Mouse (Mus musculus) heart, adult 2 months (tissue): ENCODE measurements around the gene Mmp25. TPM values are rescaled to one million over a fixed set of nuclear protein-coding genes. Genes with fewer than 3 reads are reported as not detected.

Experiments used
- DNase-seq, 2 experiments: peaks; one replicate each; pipeline ENCODE4 v3.0.0; 2021
- H3K27ac ChIP-seq: fragments of 200-600 bp; 2 replicates; pipeline ENCODE4 v1.8.1; 2022
- H3K27me3 ChIP-seq: fragments of 200-500 bp; 2 replicates; pipeline ENCODE4 v1.6.1; 2012; ENCODE audit warnings: mild to moderate bottlenecking, low read length, inconsistent platforms, mixed read lengths; ENCODE audit not compliant: control insufficient read depth, insufficient read depth
- H3K36me3 ChIP-seq: fragments of 200-500 bp; 2 replicates; pipeline ENCODE4 v1.6.1; 2012; ENCODE audit warnings: low read length, inconsistent platforms; ENCODE audit not compliant: control insufficient read depth, insufficient read depth
- H3K4me1 ChIP-seq: fragments of 200-500 bp; 2 replicates; pipeline ENCODE4 v1.6.1; 2011; ENCODE audit warnings: low read length; ENCODE audit not compliant: control insufficient read depth, insufficient read depth
- H3K4me3 ChIP-seq: fragments of 200-600 bp; 2 replicates; pipeline ENCODE4 v1.8.1; 2022
- H3K79me2 ChIP-seq: fragments of 200-500 bp; replicated peaks from 2 replicates; pipeline ENCODE4 v1.6.1; 2012; ENCODE audit warnings: mild to moderate bottlenecking, inconsistent platforms, low read length, moderate library complexity, mixed read lengths; ENCODE audit not compliant: control insufficient read depth, insufficient read depth
- H3K9ac ChIP-seq: fragments of 200-500 bp; 2 replicates; pipeline ENCODE4 v1.6.1; 2012; ENCODE audit warnings: low read depth, mild to moderate bottlenecking, control low read depth, inconsistent platforms, low read length, mixed read lengths
- CTCF ChIP-seq: fragments of 200-600 bp; IDR thresholded peaks from 2 replicates; pipeline ENCODE4 v1.8.1; 2022; ENCODE audit warnings: antibody characterized with exemption, mild to moderate bottlenecking, moderate library complexity
- EP300 ChIP-seq: fragments of 200-500 bp; IDR thresholded peaks from 2 replicates; pipeline ENCODE4 v1.6.1; 2011; ENCODE audit warnings: low read depth, low read length, control low read depth; ENCODE audit not compliant: insufficient read depth
- POLR2A ChIP-seq: fragments of 200-500 bp; IDR thresholded peaks from 2 replicates; pipeline ENCODE4 v1.6.1; 2011; ENCODE audit warnings: mild to moderate bottlenecking, low read depth, low read length, control low read depth; ENCODE audit not compliant: insufficient read depth
- WGBS: fragments of 180-500 bp; shearing (Covaris S2); methylation state at CpG from one replicate; pipeline ENCODE4 v1.1.7; 2018; 5-methylcytosine and 5-hydroxymethylcytosine counted together
- intact Hi-C: fragments of 180-260 bp; cut with DNase I; formaldehyde crosslinking; loops from one replicate; pipeline ENCODE4 v1.15.1; 2025
- polyA plus RNA-seq: library from polyadenylated mRNA; depleted of rRNA; stranded (reverse); fragments of >200 nt; gene quantifications from 2 replicates; pipeline ENCODE4 v1.2.3, GENCODE M21; 2012
- total RNA-seq, 2 experiments: library from RNA; stranded (reverse); gene quantifications; 2 replicates each; pipeline ENCODE4 v1.2.3; 2021

The Mmp25 gene
- total and polyA plus RNA-seq, 3 experiments: 0.09 to 0.21 (median 0.10) TPM

DNA sequence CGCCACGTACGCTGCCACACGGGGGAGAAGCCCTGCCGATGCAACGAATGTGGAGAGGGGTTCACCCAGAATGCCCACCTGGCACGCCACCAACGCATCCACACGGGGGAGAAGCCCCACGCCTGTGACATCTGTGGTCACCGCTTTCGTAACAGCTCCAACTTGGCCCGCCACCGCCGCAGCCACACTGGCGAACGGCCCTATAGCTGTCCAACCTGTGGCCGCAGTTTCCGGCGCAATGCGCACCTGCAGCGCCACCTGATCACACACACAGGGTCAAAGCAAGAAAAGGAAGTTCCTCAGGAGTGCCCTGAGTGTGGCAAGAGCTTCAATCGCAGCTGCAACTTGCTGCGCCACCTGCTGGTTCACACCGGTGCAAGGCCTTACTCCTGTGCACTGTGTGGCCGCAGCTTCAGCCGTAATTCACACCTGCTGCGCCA lies 34.7 kb downstream of the Mmp25 start:
- no peaks in the 10 kb centered on the region for H3K27me3 ChIP-seq
- H3K4me1 ChIP-seq: no peaks in the 10 kb centered on the region
- DNase-seq: peak; percentile 61 to 66
- WGBS: 77% methylated on average over 28 of the region's 28 CpGs
- H3K36me3 ChIP-seq: no peaks in the 10 kb centered on the region
- TF ChIP-seq CTCF (peak; percentile 82), POLR2A (no peak), EP300 (no peak)
- no peaks in the 10 kb centered on the region for H3K79me2 ChIP-seq
- no peak overlapping the region for H3K9ac ChIP-seq
- H3K4me3 ChIP-seq: no peak overlapping the region
- H3K27ac ChIP-seq: no peak overlapping the region
- intact Hi-C loops: loop anchor here (1.0 kb wide), 1 partner anchor 40 kb away; no protein-coding TSS in a partner anchor

DNA sequence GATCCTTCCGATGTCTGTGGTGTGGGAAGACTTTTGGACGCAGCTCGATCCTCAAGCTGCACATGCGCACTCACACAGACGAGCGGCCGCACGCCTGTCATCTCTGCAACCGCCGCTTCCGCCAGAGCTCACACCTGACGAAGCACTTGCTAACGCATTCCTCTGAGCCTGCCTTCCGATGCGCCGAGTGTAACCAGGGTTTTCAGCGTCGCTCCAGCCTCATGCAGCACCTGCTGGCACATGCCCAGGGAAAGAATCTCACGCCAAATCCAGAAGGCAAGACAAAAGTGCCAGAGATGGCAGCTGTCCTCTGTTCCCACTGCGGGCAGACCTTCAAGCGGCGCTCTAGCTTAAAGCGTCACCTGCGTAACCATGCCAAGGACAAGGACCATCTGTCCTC lies 35.5 kb downstream of the Mmp25 start:
- H3K27me3 ChIP-seq: no peaks in the 10 kb centered on the region
- WGBS: 90% methylated on average over 24 of the region's 24 CpGs
- H3K4me1 ChIP-seq: no peaks in the 10 kb centered on the region
- H3K36me3 ChIP-seq: no peaks in the 10 kb centered on the region
- no peak overlapping the region for H3K27ac ChIP-seq
- DNase-seq: no peak
- H3K79me2 ChIP-seq: no peaks in the 10 kb centered on the region
- TF ChIP-seq CTCF (no peak), EP300 (no peak), POLR2A (no peak)
- H3K4me3 ChIP-seq: no peak overlapping the region
- no peak overlapping the region for H3K9ac ChIP-seq
- intact Hi-C loops: loop anchor here (1.0 kb wide), 1 partner anchor 39 kb away; no protein-coding TSS in a partner anchor

DNA sequence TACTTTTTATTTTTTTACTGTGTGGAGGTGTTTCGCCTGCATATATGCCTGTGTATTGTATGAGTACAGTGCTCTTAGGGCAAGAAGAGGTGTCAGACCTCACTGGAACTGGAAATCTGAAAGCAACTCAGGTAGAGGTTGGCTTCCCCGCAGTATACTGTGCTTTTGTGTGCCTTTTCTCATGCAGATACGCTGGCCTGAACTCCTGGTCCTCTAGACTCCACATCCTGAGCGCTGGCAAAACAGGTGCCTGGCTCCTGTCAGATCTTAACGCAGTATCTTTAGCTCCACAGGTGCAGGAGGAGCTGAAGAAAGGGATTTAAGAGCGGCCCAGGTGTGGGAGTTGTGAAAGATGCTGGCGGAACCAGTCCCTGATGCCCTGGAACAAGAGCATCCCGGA lies 39.9 kb downstream of the Mmp25 start:
- Histone ChIP-seq H3K27me3 (no peaks in the 10 kb centered on the region), H3K4me1 (no peaks in the 10 kb centered on the region), H3K36me3 (no peaks in the 10 kb centered on the region), H3K79me2 (no peaks in the 10 kb centered on the region), H3K4me3 (no peak overlapping the region), H3K27ac (no peak overlapping the region), H3K9ac (no peak overlapping the region)
- intact Hi-C loops: no loop called here
- 82% methylated on average over 8 of the region's 8 CpGs for WGBS
- TF ChIP-seq CTCF (no peak), POLR2A (no peak), EP300 (no peak)
- DNase-seq: no peak

DNA sequence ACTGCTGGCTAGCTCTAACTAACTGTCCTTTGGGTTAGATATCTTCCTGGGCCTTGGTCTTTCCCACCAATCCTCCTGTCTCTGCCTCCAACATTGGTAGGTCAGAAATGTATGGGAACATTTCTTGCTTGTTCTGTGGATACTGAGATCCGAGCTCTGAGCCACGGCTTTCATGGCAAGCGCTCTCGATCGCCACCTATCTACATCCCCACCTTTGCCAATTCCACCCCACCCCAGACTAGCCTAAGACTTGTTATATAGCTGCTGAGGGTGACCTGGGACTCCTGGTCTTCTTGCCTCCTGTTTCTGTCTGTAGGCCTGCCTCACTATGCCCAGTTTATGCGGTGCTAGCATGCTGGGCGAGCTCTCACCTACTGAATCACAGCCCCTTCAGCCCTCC lies 40.7 kb downstream of the Mmp25 start:
- H3K9ac ChIP-seq: no peak overlapping the region
- DNase-seq: no peak
- TF ChIP-seq EP300: no peak
- 0 out of 2 replicates have a peak, but pooled peaks have one; percentile 19 for TF ChIP-seq CTCF
- H3K27me3 ChIP-seq: no peaks in the 10 kb centered on the region
- no peak overlapping the region for H3K27ac ChIP-seq
- no peak overlapping the region for H3K4me3 ChIP-seq
- H3K36me3 ChIP-seq: no peaks in the 10 kb centered on the region; the same call in 1 of the 2 replicates
- intact Hi-C loops: no loop called here
- no peaks in the 10 kb centered on the region for H3K79me2 ChIP-seq
- WGBS: 80% methylated on average over 7 of the region's 7 CpGs
- H3K4me1 ChIP-seq: no peaks in the 10 kb centered on the region; the same call in 1 of the 2 replicates

DNA sequence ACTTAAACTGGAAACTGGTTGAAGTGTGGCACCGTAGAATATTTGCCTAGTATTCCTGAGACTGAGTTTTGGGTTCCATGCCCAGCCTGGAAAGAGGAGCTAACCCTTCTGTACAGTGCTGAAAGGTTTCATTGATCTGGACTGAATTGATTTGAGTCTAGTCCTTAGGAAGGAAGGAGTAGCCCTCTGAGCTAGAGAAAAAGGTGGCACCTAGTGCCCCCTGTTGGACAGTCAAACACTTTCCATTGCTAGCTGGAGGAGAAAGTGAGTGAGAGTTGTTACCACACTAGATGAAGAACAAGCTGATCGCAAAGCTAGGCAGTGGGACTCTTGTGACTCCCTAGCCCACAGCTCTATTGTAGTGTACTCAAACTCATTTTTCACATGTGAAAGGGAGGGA lies 41.5 kb downstream of the Mmp25 start:
- Histone ChIP-seq H3K4me1 (no peaks in the 10 kb centered on the region; the same call in 1 of the 2 replicates), H3K9ac (no peak overlapping the region), H3K36me3 (no peaks in the 10 kb centered on the region; the same call in 1 of the 2 replicates), H3K79me2 (no peaks in the 10 kb centered on the region), H3K4me3 (no peak overlapping the region), H3K27ac (no peak overlapping the region), H3K27me3 (no peaks in the 10 kb centered on the region)
- 50% methylated on average over 2 of the region's 2 CpGs for WGBS
- intact Hi-C loops: loop anchor here (2.0 kb wide), 1 partner anchor 33 kb away; no protein-coding TSS in a partner anchor
- TF ChIP-seq CTCF (peak; percentile 64), EP300 (no peak)
- DNase-seq: no peak

DNA sequence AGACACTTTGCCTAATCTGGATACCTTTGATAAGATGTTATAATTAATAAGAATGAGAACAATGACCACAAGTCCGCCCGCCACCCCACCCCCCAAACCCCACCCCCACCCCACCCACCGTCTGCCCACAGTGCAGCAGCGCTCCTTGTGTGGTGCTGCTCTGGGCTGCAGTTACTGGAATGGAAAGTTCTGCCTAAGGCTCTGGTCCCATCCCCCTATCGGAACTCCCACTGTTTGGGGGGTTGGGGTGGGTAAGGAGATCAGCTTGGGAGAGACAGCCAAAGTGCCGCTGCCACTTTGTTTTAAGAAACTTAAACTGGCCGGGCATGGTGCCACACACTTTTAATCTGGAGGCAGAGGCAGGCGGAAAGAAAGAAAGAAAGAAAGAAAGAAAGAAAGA lies 42.0 kb downstream of the Mmp25 start:
- no peak overlapping the region for H3K4me3 ChIP-seq
- WGBS: 29% methylated on average over 8 of the region's 8 CpGs

More for the DNA sequence above, 42.0 kb downstream of the Mmp25 start:
- Histone ChIP-seq H3K27me3 (no peaks in the 10 kb centered on the region), H3K4me1 (no peaks in the 10 kb centered on the region; the same call in 1 of the 2 replicates), H3K79me2 (no peaks in the 10 kb centered on the region), H3K36me3 (no peaks in the 10 kb centered on the region; the same call in 1 of the 2 replicates), H3K9ac (no peak overlapping the region), H3K27ac (no peak overlapping the region)
- no peak for TF ChIP-seq CTCF
- TF ChIP-seq EP300: no peak
- TF ChIP-seq POLR2A: no peak
- intact Hi-C loops: loop anchor here (2.0 kb wide), 1 partner anchor 32 kb away; no protein-coding TSS in a partner anchor
- DNase-seq: no peak
